Mouse (Mus musculus) erythroid progenitor cell, adult 5-6 weeks (primary cell): ENCODE measurements around the gene Gli1. TPM values are rescaled to one million over a fixed set of nuclear protein-coding genes. Genes with fewer than 3 reads are reported as not detected.

Source experiments
- ATAC-seq: replicated peaks from 2 replicates; pipeline ENCODE4 v1.8.0; 2016; ENCODE audit warnings: moderate number of reproducible peaks, mild to moderate bottlenecking, moderate TSS enrichment, inconsistent platforms; ENCODE audit not compliant: poor library complexity, low FRiP score, severe bottlenecking
- total RNA-seq, 2 experiments: library from RNA; stranded (forward) in 1 of 2; stranded (reverse) in 1 of 2; fragments of 150-400 nt in 1 of 2; fragments of 186-747, 209-891 nt in 1 of 2; gene quantifications; 2 replicates each; pipeline versions ENCODE4 v1.2.3 to v1.2.4; 2015 to 2017; ENCODE audit warnings: low replicate concordance in 2 of 2

Gene Gli1
- not detected in 2 replicates for total RNA-seq (2015; ENCODE audit: low replicate concordance)
- total RNA-seq (2017; ENCODE audit: low replicate concordance) = not detected in 2 replicates

GRCm38 (mm10) chr10:127341891-127342639 is at the start of gene Gli1:
TSS of gene Gli1 (minus strand) at chr10:127341974.
- ATAC-seq = peak; percentile 71

- ATAC-seq = no peak
Measured at GRCm38 (mm10) chr10:127381743-127382134, 40.0 kb upstream of the Gli1 start.

- peak; percentile 46; the same call in 1 of the 2 replicates for ATAC-seq
Measured at GRCm38 (mm10) chr10:127380767-127381742, 39.3 kb upstream of the Gli1 start.

- peak; percentile 99 for ATAC-seq
Measured at GRCm38 (mm10) chr10:127380251-127380691, 38.5 kb upstream of the Gli1 start, which contains the start of gene R3hdm2. TSS of gene R3hdm2 (plus strand) at chr10:127380327.

GRCm38 (mm10) chr10:127379654-127380053 is 37.9 kb upstream of the Gli1 start:
- ATAC-seq = no peak

GRCm38 (mm10) chr10:127377700-127378099 is 35.9 kb upstream of the Gli1 start:
- no peak for ATAC-seq

GRCm38 (mm10) chr10:127371023-127371422 is 29.2 kb upstream of the Gli1 start:
- no peak for ATAC-seq

GRCm38 (mm10) chr10:127369834-127370820 is 28.4 kb upstream of the Gli1 start, which contains the start of gene Inhbc:
TSS of gene Inhbc (minus strand) at chr10:127370431.
- ATAC-seq = no peak

GRCm38 (mm10) chr10:127368273-127368672 is 26.5 kb upstream of the Gli1 start:
- ATAC-seq = no peak

- ATAC-seq = no peak
Measured at GRCm38 (mm10) chr10:127367116-127367515, 25.3 kb upstream of the Gli1 start.

- no peak for ATAC-seq
Measured at GRCm38 (mm10) chr10:127360714-127361113, 18.9 kb upstream of the Gli1 start.

GRCm38 (mm10) chr10:127355336-127355735 is 13.6 kb upstream of the Gli1 start:
- ATAC-seq = no peak

GRCm38 (mm10) chr10:127353909-127354895 is 12.4 kb upstream of the Gli1 start, which contains the start of gene Inhbe:
TSS of gene Inhbe (minus strand) at chr10:127354411.
- ATAC-seq = no peak

- ATAC-seq = no peak
Measured at GRCm38 (mm10) chr10:127352766-127353165, 11.0 kb upstream of the Gli1 start.

GRCm38 (mm10) chr10:127352187-127352586 is 10.4 kb upstream of the Gli1 start:
- ATAC-seq = no peak

GRCm38 (mm10) chr10:127351719-127352118 is 9.9 kb upstream of the Gli1 start:
- ATAC-seq = no peak

- ATAC-seq = no peak
Measured at GRCm38 (mm10) chr10:127351285-127351595, 9.5 kb upstream of the Gli1 start.
